Mouse (Mus musculus): Measurements from ENCODE around the gene Xylb.

DNA sequence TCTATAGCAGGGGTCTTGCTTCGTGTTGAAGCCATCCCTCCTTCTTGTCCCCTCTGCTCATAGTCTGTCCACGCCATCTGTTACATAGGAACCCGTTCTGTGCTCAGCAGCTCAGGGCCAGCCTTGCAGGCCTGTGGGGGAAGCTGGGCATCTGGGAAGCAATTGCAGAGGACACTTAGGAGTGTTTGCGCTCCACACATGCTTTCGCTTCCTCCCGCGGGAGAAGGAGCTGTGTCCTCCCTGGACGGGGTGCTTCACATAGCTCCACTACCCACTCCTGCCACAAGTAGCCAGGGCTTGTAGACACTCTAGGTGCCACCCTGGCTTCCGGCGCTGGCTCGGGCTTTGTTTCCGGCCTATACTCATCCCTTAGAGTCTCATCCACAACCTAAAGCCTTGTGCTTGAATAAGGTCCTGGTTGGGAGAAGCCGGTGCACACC, 68.8 kb downstream of the Xylb start:
- TF ChIP-seq CTCF (IDR thresholded peaks at IDR 0.05; ENCODE audit: insufficient read depth, low read length) (no peak), POLR2A (IDR thresholded peaks at IDR 0.05; ENCODE audit: borderline replicate concordance, extremely low read depth, low read depth, low read length) (no peak)

All from lung, adult 2 months (tissue).